Mouse (Mus musculus) macrophage (primary cell): ENCODE measurements around the gene Zdhhc12. TPM values are rescaled to one million over a fixed set of nuclear protein-coding genes. Genes with fewer than 3 reads are reported as not detected.

Experiments
- H3K27ac ChIP-seq: fragments of 350-480 bp; formaldehyde crosslinking; 2 replicates; pipeline ENCODE4 v1.9.0; 2021
- H3K36me3 ChIP-seq: fragments of 350-480 bp; formaldehyde crosslinking; 2 replicates; pipeline ENCODE4 v1.9.0; 2021; ENCODE audit errors: inconsistent target
- H3K4me3 ChIP-seq: fragments of 350-480 bp; formaldehyde crosslinking; 2 replicates; pipeline ENCODE4 v1.9.0; 2021; ENCODE audit errors: inconsistent target
- H3K79me2 ChIP-seq: fragments of 350-480 bp; formaldehyde crosslinking; 2 replicates; pipeline ENCODE4 v1.9.0; 2021; ENCODE audit errors: inconsistent target
- WGBS: methylation state at CpG from one replicate; pipeline ENCODE4 v1.1.7; 2026; ENCODE audit warnings: inconsistent platforms; ENCODE audit not compliant: missing documents; 5-methylcytosine and 5-hydroxymethylcytosine counted together
- polyA plus RNA-seq: library from polyadenylated mRNA; stranded (reverse); fragments of 250-400 nt; gene quantifications from 3 replicates; pipeline ENCODE4 v1.2.4, GENCODE M21; 2018; ENCODE audit warnings: inconsistent platforms

Zdhhc12 gene
- polyA plus RNA-seq, 1 experiment from 2014 or later = 10.5 TPM

GRCm38 (mm10) chr2:30122766-30123165, 29.3 kb upstream of the Zdhhc12 start:
- H3K4me3 ChIP-seq = no peak overlapping the region
- 96% methylated on average over 5 of the region's 5 CpGs for WGBS
- H3K79me2 ChIP-seq = no peaks in the 10 kb centered on the region
- no peak overlapping the region for H3K27ac ChIP-seq
- no peaks in the 10 kb centered on the region for H3K36me3 ChIP-seq

GRCm38 (mm10) chr2:30120269-30120668, 26.8 kb upstream of the Zdhhc12 start:
- Histone ChIP-seq H3K79me2 (no peaks in the 10 kb centered on the region), H3K36me3 (no peaks in the 10 kb centered on the region), H3K4me3 (no peak overlapping the region), H3K27ac (no peak overlapping the region)
- 93% methylated on average over 4 of the region's 4 CpGs for WGBS

GRCm38 (mm10) chr2:30119641-30120051, 26.2 kb upstream of the Zdhhc12 start:
- WGBS = 85% methylated on average over 6 of the region's 6 CpGs
- Histone ChIP-seq H3K27ac (no peak overlapping the region), H3K79me2 (no peaks in the 10 kb centered on the region), H3K36me3 (no peaks in the 10 kb centered on the region), H3K4me3 (no peak overlapping the region)

- peaks cover 14% of the 10 kb centered on the region for H3K36me3 ChIP-seq
- no peak overlapping the region for H3K4me3 ChIP-seq
- 25% methylated on average over 5 of the region's 5 CpGs for WGBS
- H3K27ac ChIP-seq = no peak overlapping the region
- H3K79me2 ChIP-seq = no peaks in the 10 kb centered on the region
Observed at GRCm38 (mm10) chr2:30112564-30112963, 19.1 kb upstream of the Zdhhc12 start.

- H3K79me2 ChIP-seq = no peaks in the 10 kb centered on the region
- H3K27ac ChIP-seq = no peak overlapping the region
- H3K36me3 ChIP-seq = peaks cover 14% of the 10 kb centered on the region
- no peak overlapping the region for H3K4me3 ChIP-seq
- 87% methylated on average over 2 of the region's 2 CpGs for WGBS
Observed at GRCm38 (mm10) chr2:30111500-30111899, 18.1 kb upstream of the Zdhhc12 start.

- H3K79me2 ChIP-seq = no peaks in the 10 kb centered on the region
- peaks cover 15% of the 10 kb centered on the region for H3K36me3 ChIP-seq
- H3K27ac ChIP-seq = no peak overlapping the region
- H3K4me3 ChIP-seq = no peak overlapping the region
- 98% methylated on average over 3 of the region's 4 CpGs for WGBS
Observed at GRCm38 (mm10) chr2:30108260-30108659, 14.8 kb upstream of the Zdhhc12 start.

- Histone ChIP-seq H3K79me2 (no peaks in the 10 kb centered on the region), H3K27ac (no peak overlapping the region), H3K36me3 (peaks cover 21% of the 10 kb centered on the region), H3K4me3 (no peak overlapping the region)
- WGBS = 82% methylated on average over 5 of the region's 5 CpGs
Observed at GRCm38 (mm10) chr2:30107646-30108045, 14.2 kb upstream of the Zdhhc12 start.

- H3K4me3 ChIP-seq = no peak overlapping the region
- H3K27ac ChIP-seq = no peak overlapping the region
- no peaks in the 10 kb centered on the region for H3K79me2 ChIP-seq
- H3K36me3 ChIP-seq = peaks cover 21% of the 10 kb centered on the region
Observed at GRCm38 (mm10) chr2:30106364-30106763, 12.9 kb upstream of the Zdhhc12 start.

GRCm38 (mm10) chr2:30100214-30100613, 6.8 kb upstream of the Zdhhc12 start:
- WGBS = 91% methylated on average over 4 of the region's 4 CpGs
- Histone ChIP-seq H3K4me3 (no peak overlapping the region), H3K79me2 (peaks cover 3% of the 10 kb centered on the region; the same call in 1 of the 2 replicates), H3K27ac (no peak overlapping the region), H3K36me3 (peaks cover 8% of the 10 kb centered on the region; the same call in 1 of the 2 replicates)

- Histone ChIP-seq H3K27ac (no peak overlapping the region), H3K36me3 (peaks cover 10% of the 10 kb centered on the region; the same call in 1 of the 2 replicates), H3K4me3 (no peak overlapping the region), H3K79me2 (peaks cover 11% of the 10 kb centered on the region; the same call in 1 of the 2 replicates)
- 71% methylated on average over 2 of the region's 2 CpGs for WGBS
Observed at GRCm38 (mm10) chr2:30095882-30096527, 2.6 kb upstream of the Zdhhc12 start.

- WGBS = under 1% methylated on average over 13 of the region's 13 CpGs
- Histone ChIP-seq H3K4me3 (peak overlapping the region; percentile 85), H3K27ac (peak overlapping the region; percentile 65), H3K79me2 (peaks cover 11% of the 10 kb centered on the region; the same call in 1 of the 2 replicates), H3K36me3 (peaks cover 19% of the 10 kb centered on the region; the same call in 1 of the 2 replicates)
Observed at GRCm38 (mm10) chr2:30094208-30094588, 750 bp upstream of the Zdhhc12 start.

- Histone ChIP-seq H3K79me2 (peaks cover 11% of the 10 kb centered on the region; the same call in 1 of the 2 replicates), H3K4me3 (peak overlapping the region; percentile 89), H3K36me3 (peaks cover 19% of the 10 kb centered on the region; the same call in 1 of the 2 replicates), H3K27ac (no peak overlapping the region)
- 81% methylated on average over 6 of the region's 6 CpGs for WGBS
Observed at GRCm38 (mm10) chr2:30092280-30092918, 1.0 kb downstream of the Zdhhc12 start.

- Histone ChIP-seq H3K79me2 (peaks cover 11% of the 10 kb centered on the region; the same call in 1 of the 2 replicates), H3K27ac (no peak overlapping the region), H3K36me3 (peaks cover 19% of the 10 kb centered on the region; the same call in 1 of the 2 replicates), H3K4me3 (no peak overlapping the region)
- WGBS = 91% methylated on average over 12 of the region's 12 CpGs
Observed at GRCm38 (mm10) chr2:30091521-30091920, 1.9 kb downstream of the Zdhhc12 start.

- Histone ChIP-seq H3K36me3 (peaks cover 19% of the 10 kb centered on the region; the same call in 1 of the 2 replicates), H3K79me2 (no peaks in the 10 kb centered on the region), H3K4me3 (no peak overlapping the region), H3K27ac (no peak overlapping the region)
- 54% methylated on average over 4 of the region's 4 CpGs for WGBS
Observed at GRCm38 (mm10) chr2:30087310-30087709, 6.1 kb downstream of the Zdhhc12 start.

- WGBS = 89% methylated on average over 12 of the region's 12 CpGs
- Histone ChIP-seq H3K4me3 (no peak overlapping the region), H3K27ac (peak overlapping the region; percentile 7; the same call in 1 of the 2 replicates), H3K36me3 (no peaks in the 10 kb centered on the region), H3K79me2 (no peaks in the 10 kb centered on the region)
Observed at GRCm38 (mm10) chr2:30084632-30085031, 8.8 kb downstream of the Zdhhc12 start.
